Mouse (Mus musculus) cerebellum, adult 9-10 months (tissue): ENCODE measurements around the gene Foxn4.

ENCODE experiments used
- DNase-seq: peaks from one replicate; pipeline ENCODE4 v3.0.0; 2022

Foxn4 gene

DNA sequence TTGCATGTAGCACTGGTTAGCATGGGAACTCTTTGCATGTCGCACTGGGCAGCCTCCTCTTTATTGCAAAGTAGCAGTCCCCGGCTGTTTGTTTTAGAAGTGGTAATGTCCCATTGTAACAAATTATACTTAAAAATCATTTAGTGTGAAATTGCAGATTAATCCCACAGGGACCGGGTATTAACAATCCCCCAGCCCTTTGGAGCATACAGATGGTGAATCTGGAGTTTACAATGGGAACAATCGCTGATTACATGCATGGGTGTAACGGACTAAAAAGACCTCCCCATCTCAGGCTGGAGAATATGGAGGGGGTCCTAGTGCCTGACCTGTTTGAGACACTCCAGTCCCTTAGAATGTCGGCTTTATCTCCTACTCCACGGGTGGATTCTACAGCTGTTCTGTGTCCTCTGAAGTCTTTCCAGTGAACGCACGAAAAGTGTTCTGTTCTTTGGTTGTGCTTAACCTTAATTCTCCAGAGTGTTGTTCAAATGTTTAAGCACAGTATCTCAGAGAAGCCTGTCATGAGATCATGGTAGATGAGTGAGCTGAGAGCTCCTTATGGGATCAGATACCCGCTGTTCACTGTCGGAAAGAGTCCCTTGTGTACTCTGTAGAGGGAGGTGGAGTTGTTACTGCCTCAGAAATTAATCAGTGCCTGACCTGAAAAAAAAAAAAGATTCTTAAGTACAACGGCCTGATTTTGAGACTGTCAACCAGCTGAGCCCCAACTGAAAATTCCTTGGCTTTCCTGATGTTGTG, 6.0 kb upstream of the Foxn4 start:
- no peak for DNase-seq

DNA sequence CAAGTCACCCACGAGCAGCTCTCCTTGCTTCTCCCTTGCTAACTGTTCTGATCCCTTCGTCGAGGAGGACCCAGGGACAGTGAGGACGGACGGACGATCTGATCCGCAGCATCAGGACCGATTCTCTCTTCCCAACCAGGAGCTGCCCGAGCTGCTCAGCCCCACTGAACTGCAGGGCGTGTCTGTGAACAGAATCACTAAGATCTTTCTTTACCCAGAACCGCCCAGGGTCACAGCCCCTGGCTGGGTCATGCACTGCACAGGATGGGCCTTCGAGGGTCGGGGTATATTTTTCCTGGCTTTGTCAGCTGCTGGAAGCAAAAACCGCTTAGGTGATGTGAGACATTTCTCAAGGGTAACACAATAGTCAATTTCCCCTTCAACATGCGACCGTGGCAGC, 2.4 kb upstream of the Foxn4 start:
- no peak for DNase-seq

DNA sequence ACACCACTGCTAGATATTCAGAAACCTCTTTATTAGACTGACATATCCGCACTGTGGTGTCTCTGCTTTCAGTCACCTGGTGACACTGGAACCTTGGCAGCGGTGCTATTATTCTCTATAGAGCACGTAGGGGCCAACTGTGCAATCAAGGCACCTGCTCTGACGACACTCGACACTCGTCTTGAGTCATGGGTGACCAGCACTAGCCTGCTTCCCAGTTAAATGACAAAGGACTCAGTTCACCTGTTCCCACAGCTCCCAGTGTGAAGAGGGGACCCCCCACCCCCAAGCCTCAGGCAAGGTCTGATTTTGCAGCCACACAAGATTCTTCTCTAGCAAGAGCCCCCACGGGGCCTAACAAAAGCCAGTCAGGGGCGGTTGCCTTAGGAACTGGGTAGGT, 1.7 kb upstream of the Foxn4 start:
- no peak for DNase-seq

DNA sequence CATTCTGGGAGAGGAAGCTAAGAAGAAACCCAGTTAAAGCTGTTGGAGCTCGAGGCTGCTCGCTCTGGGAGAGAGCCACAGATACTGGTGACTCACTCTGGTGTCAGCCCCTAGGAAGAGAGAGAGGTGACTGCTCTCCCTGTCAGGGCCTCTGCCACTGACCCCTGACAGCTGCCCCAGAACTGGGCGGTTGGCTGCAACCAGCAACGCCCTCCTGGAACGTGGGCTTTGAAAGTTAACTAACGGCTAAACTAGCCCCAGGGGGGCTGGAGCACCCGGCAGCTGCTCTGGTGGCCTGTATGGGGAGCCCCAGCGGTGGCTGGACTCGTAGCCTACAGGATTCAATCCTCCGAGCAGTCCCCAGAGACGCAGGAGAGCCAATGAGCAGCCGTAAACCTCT, 3.6 kb downstream of the Foxn4 start:
- no peak for DNase-seq

DNA sequence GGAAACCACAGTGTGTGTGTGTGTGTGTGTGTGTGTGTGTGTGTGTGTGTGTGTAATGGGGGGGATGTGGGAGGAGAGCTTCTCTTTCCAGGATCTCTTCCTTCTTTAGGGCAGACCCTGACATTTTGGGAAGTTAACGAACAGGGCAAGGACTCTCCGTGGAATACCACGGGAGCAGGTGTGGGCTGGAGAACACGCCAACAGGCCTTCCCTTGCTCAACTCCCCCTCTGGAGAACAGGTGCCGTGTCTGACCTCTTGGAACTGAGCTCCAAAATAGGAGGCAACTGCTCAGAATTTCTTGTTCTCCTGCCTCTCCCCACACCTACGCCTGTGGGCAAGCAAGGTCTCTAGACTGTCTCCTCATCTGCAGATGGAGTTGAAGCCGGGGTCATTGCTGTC, 4.1 kb downstream of the Foxn4 start:
- no peak for DNase-seq

DNA sequence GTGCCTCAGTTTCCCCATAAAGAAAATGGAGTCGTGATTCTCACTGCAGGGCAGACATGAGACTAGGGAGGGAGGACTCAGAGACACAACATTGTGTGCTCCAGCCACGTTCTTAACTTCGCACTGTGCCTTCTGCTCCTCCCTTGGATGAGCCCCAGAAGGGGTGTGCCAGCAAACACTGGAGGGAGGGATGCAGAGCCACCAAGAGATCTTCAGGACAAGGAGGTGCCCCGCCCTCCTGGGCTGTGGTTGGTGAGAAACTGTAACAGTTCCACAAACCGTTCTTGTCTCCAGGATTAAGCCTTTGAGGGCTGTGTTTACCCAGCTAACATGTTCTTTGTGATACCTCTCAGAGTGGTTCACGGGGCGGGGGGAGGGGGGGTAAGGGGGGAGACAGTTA, 5.0 kb downstream of the Foxn4 start:
- DNase-seq: no peak

DNA sequence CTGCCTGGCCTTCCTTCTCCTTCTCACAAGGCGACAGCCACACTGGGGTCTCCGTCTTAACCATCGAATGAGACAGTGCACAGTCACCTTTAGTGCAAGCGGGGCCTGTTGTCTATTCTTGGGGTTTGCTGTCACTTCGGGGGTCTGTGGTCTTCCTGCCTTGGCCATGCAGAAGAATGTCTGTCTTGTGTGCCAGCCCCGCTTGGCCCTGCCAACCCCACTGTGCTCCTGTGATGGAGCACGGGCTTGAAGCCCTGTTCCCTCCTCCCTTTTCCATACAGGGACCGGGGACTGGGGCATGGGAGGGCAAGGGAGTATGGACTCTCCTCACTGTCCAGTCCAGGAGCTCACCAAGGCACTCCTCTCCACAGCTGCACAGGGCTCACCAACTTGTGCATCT, 8.8 kb downstream of the Foxn4 start:
- DNase-seq: no peak

DNA sequence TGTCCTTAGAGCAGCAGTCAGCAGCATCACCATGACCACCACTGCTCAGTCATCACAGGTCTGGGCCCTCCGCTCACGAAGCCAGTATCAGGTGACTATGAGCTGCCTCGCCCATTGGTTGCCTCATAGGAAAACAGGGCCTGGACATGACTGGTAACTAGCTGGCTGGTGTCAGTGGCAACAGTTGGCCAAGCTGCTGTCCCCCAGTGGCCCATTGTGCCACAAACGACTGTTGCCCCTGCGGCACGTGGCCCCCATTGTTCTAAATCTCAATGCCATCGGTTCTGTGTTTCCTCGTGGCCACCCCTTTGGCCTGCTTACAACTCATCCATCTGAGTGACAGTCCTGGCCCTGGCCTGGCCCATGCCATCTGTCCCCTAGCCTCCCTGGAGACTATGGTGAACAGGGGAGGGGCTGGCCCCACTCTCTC, 9.6 kb downstream of the Foxn4 start:
- DNase-seq: peak; percentile 10

DNA sequence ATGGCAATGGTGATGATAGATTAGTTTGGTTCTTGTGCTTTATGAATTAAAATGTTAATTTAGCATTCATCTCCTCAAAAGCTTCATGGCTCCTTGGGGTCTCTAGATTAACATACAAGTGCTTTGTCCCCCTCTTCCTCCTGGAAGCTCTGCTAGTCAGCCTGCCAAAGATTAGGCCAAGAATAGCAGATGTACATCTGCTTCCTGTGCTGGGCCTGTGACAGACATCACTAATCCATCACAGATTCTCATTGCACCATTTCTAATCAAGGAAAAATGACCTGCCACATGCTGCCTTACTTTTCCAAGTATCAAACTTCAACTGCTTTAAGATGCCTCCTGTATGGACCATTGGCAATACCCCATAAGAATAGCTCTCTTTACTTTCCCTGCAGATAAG, 12.1 kb downstream of the Foxn4 start:
- no peak for DNase-seq

DNA sequence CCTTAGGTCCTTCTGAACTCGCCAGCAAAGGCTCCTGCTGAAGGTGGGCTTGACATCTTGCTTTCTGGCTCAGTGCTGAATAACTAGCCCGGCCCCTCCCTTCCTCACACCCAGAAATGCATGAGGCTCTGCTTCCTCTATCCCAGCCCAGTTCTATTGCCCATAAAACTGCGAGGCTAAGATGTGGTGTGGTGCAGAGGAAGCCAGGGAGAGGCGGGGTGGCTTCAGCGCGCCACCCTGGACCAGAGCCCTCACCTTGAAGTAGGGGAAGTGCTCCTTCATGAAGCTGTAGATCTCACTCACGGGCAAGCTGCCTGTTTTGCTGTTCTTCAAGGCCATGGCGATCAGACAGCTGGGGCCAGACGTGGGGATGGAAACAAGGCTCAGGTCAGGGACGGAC, 14.1 kb downstream of the Foxn4 start:
- no peak for DNase-seq

DNA sequence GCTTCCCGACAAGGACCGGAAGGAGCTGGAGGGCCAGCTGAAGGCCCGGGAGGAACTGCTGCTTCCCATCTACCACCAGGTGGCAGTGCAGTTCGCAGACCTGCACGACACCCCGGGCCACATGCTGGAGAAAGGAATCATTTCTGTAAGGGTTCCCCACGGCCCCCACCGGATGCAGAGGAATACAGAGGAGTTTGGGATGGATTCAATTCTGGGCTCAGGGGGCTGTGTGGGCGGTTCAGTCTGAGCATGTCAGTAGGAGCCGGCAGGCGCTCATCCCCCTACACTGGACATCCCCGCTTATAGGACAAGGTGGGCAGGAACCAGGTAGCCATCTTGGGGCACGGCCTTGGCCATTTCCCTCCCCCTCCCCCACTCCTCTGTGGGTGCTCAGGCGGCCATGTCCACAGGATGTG, 25.4 kb downstream of the Foxn4 start:
- peak; percentile 34 for DNase-seq

DNA sequence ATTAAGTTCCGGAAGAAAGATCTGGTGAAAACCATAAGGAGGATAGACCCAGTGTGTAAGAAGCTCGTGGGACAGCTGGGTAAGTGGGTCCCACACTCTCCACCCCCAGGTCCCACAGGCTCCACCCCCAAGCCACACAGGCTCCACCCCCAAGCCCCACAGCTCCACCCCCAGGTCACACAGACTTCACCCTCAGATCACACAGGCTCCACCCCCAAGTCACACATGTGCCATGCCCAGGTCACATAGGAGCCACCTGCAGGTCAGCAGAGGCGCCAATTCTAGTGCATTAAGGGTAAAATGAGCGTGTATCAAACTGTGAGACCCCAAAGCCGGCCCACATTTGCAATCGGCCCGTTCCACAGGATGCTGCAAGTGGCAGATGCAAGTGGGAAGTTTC, 27.1 kb downstream of the Foxn4 start:
- DNase-seq: no peak

DNA sequence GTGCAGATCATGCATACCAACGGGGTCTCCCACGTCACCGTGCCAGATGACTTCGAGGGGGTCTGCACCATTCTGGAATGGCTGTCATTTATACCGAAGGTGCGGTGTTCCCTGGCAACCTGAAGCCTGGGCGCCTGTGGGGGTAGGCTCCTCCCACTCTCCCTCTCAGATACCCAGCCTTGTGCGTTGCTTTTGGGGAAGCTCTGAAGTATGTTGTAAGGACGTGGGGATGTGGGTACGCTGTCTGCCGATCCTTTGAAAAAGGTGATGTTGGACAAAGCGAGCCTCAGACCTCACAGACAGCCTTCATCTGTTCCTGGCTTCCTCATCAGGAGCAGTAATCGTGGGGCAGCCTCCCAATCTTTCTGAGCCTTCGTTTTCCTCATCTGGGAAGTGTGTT, 33.9 kb downstream of the Foxn4 start:
- DNase-seq: no peak

DNA sequence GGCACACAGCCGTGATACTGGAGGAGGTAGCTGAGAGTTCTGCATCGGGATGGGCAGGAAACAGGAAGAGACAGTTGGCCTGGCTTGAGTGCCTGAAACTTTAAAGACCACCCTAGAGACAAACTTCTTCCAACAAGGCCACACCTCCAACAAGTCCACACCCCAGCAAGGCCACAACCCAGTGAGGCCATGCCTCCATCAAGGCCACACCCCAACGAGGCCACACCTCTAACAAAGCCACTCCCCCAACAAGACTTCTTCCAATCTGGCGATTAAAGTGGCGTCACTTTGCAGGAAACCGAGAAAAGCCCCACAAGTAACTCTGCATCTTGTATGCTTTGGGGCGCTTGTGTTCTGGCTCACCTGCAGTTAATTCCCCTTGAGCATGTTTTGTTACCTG, 34.7 kb downstream of the Foxn4 start:
- no peak for DNase-seq

DNA sequence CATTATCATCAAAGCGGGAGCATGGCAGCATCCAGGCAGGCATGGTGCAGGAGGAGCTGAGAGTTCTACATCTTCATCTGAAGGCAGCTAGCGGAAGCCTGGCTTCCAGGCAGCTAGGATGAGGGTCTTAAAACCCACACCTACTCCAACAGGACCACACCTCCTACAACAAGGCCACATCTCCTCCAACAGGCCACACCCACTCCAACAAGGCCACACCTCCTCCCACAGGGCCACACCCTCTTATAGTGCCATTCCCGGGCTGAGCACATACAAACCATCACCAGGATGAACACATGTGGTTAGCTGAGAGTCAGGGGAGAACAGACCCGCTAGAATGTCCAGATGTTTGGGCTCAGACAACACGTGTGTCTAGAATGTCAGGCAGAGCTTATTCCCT, 44.7 kb downstream of the Foxn4 start:
- no peak for DNase-seq

DNA sequence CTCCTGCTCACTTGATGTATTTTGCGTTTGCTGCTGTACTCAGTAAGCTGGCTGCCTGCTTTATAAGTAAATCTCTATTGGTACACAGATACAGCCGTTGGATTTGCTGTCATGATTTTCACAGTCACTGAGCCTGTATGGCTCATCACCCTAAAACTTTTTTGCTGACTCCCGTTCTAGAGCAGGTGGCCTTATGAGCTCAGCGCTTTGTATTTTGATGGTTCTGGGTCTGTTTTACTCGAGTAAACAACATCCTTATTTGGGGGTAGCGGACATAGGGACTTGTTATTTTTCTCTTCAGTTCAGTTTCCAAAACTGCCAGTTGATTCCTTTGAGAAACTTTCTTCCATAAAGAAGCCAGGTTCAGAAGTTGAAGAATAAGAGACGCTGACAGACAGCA, 47.6 kb downstream of the Foxn4 start:
- DNase-seq: no peak

DNA sequence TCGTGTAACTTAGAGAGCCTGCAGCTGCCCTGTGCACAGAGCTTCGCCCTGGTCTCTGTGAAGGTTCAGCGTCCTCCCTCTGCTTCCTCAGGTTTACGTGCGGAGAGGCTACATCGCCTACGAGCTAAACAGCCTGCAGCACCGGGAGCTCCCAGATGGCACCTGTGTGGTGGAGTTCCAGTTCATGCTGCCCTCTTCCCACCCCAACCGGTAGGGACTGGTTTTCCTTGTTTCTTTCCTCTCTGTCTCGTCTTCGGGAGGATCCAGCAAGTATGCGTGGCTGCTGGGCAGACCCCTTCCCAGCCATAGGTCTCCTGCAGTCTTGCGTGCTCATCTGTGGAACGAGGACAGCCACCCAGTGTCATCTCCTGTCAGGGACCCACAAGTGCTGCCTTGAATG, 54.8 kb downstream of the Foxn4 start:
- no peak for DNase-seq

DNA sequence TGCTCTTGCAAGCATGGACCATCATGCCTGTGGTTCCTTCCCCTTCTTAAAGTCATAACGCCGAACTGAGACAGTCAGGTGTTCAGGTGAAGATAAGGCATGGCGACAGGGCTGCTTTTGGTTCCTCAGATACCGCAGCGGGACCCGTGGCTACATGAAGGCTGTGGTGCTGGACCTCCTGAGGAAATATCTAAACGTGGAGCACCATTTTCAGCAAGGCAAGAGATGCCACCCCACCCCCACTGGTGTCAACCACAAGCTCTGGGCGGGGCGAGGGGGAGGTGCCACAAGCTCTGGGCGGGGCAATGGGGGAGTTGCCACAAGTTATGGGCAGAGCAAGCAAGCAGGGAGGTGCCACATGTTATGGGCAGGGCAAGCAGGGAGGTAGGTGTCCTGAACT, 60.4 kb downstream of the Foxn4 start:
- DNase-seq: no peak

DNA sequence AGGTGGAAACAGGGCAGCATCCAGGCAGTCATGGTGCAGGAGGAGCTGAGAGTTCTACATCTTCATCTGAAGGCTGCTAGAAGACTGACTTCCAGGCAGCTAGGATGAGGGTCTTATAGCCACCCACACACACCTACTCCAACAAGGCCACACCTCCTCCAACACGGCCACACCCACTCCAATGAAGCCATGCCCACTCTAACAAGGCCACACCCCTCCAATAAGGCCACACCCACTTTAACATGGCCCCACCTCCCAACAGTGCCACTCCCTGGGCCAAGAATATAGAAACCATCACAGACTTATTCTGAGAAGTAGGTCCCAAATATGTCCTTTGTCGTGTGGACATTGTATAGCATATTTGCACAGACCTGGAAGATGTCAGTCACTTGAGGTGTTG, 67.4 kb downstream of the Foxn4 start:
- DNase-seq: no peak
